Comparison of ENCODE assay signal across 7 mouse cellular contexts in genomic region chr12:41483593-41484451, GRCm38 (mm10). TPM values are rescaled to one million over a fixed set of nuclear protein-coding genes. Genes with fewer than 3 reads are reported as not detected.
A peak's percentile ranks its signal among the peaks of the same experiment; 100 is the strongest.
DNase-seq lines count a peak whose midpoint lies in the region; ATAC-seq and TF ChIP-seq lines count a peak whose summit lies in the region.

No protein-coding gene starts in this region.

- ATAC-seq in limb, embryonic 13.5 days (ENCODE audit: low FRiP score, low read depth): peak; percentile 48; the same call in 1 of the 2 replicates

- H3K4me2 ChIP-seq in limb, embryonic 13.5 days (replicated peaks): peak overlapping the region; percentile 70

- H3K36me3 ChIP-seq in spleen, adult 2 months (ENCODE audit: control insufficient read depth, insufficient read depth, low read length): no peaks in the 10 kb centered on the region
- H3K36me3 ChIP-seq in hindbrain, embryonic 10.5 days: no peaks in the 10 kb centered on the region
- H3K36me3 ChIP-seq in limb, embryonic 13.5 days: no peaks in the 10 kb centered on the region

- H3K4me1 ChIP-seq in spleen, adult 2 months (ENCODE audit: control insufficient read depth, insufficient read depth, insufficient read length): no peaks in the 10 kb centered on the region
- peaks cover 36% of the 10 kb centered on the region for H3K4me1 ChIP-seq in hindbrain, embryonic 10.5 days (replicated peaks)
- H3K4me1 ChIP-seq in limb, embryonic 13.5 days: peaks cover 28% of the 10 kb centered on the region; the same call in 1 of the 2 replicates

- peaks cover 2% of the 10 kb centered on the region; the same call in 1 of the 2 replicates for H3K27me3 ChIP-seq in spleen, adult 2 months (ENCODE audit: control insufficient read depth, insufficient read depth, low read length)
- no peaks in the 10 kb centered on the region for H3K27me3 ChIP-seq in hindbrain, embryonic 10.5 days (ENCODE audit: insufficient read depth, poor library complexity, severe bottlenecking)
- no peaks in the 10 kb centered on the region for H3K27me3 ChIP-seq in limb, embryonic 13.5 days

- H3K27ac ChIP-seq in spleen, adult 2 months (ENCODE audit: insufficient read depth, low read length): no peak overlapping the region
- H3K27ac ChIP-seq in hindbrain, embryonic 10.5 days: peak overlapping the region; percentile 81
- 0 out of 2 replicates have a peak overlapping the region, but pooled peaks have one; percentile 3 for H3K27ac ChIP-seq in limb, embryonic 13.5 days

- TF ChIP-seq CTCF in spleen, adult 2 months (IDR thresholded peaks at IDR 0.05; ENCODE audit: extremely low read depth, insufficient read depth, insufficient read length, insufficient replicate concordance): no peak

- H3K9me3 ChIP-seq in hindbrain, embryonic 10.5 days: no peaks in the 10 kb centered on the region
- no peaks in the 10 kb centered on the region for H3K9me3 ChIP-seq in limb, embryonic 13.5 days

- no peak for DNase-seq in spleen, adult 2 months (ENCODE audit: low read depth in 1 of 2, low spot score in 2 of 2)
- DNase-seq in spleen, postnatal 4 days (ENCODE audit: low spot score in 2 of 2): no peak
- peak; percentile 18 to 20 for DNase-seq in cerebellum, postnatal 4 days (ENCODE audit: low spot score in 2 of 2)
- DNase-seq in hindbrain, embryonic 10.5 days (ENCODE audit: low spot score): peak; percentile 4
- DNase-seq in retina, postnatal 1 day: peak; percentile 49
- DNase-seq in thymus, adult 18-20 months: no peak

- H3K4me3 ChIP-seq in spleen, adult 2 months (ENCODE audit: extremely low read depth, insufficient read depth, insufficient read length): peak overlapping the region; percentile 17; the same call in 1 of the 2 replicates
- peak overlapping the region; percentile 47 for H3K4me3 ChIP-seq in hindbrain, embryonic 10.5 days
- H3K4me3 ChIP-seq in limb, embryonic 13.5 days: peak overlapping the region; percentile 47

- peak overlapping the region; percentile 56 for H3K9ac ChIP-seq in limb, embryonic 13.5 days

- TF ChIP-seq POLR2A in spleen, adult 2 months (IDR thresholded peaks at IDR 0.05; ENCODE audit: low read depth, low read length): no peak

- WGBS in spleen, adult 2 months: 10% methylated on average over 23 of the region's 23 CpGs
- 54% methylated on average over 23 of the region's 23 CpGs for WGBS in hindbrain, embryonic 10.5 days
- 14% methylated on average over 23 of the region's 23 CpGs for WGBS in limb, embryonic 13.5 days

RNA-seq across cellular contexts. Expression of gene Lrrn3, which starts 2.4 kb away (rescaled TPM):
- 0.41 and 0.48 TPM in 2 replicates for polyA plus RNA-seq in spleen, adult 2 months (2012; rRNA removed)
- 13.9 and 17.7 TPM in 2 replicates for polyA plus RNA-seq in hindbrain, embryonic 10.5 days (2016; fragmentation: Nextera tagmentation; extraction: Ambion mirVana)
- polyA plus RNA-seq in limb, embryonic 13.5 days (2015; fragmentation: Nextera tagmentation; extraction: Ambion mirVana): 9.5 and 9.9 TPM in 2 replicates

Comparison
In these comparisons a context has a peak if more than half of its experiments do, and no peak if none do; other contexts are left out.
1. DNase-seq: peak in cerebellum, postnatal 4 days (2 of 2), hindbrain, embryonic 10.5 days (single experiment) and retina, postnatal 1 day (single experiment); none in spleen, adult 2 months (0 of 2), spleen, postnatal 4 days (0 of 2) and thymus, adult 18-20 months (0 of 2).
2. Peak in every context shown above with its lines, with median percentiles within 50 percentile points of each other: H3K4me3 ChIP-seq.